Mouse (Mus musculus) intestine, embryonic 14.5 days (tissue): ENCODE data around the gene Ripply3. TPM values are rescaled to one million over a fixed set of nuclear protein-coding genes. Genes with fewer than 3 reads are reported as not detected.

ENCODE experiments used
- ATAC-seq: fragments of 200-750 bp; cut with Nextera tagmentation; replicated peaks from 2 replicates; pipeline ENCODE4 v1.8.0; 2017; ENCODE audit warnings: low read depth, moderate number of reproducible peaks, moderate TSS enrichment, moderate library complexity; ENCODE audit not compliant: low FRiP score, low TSS enrichment
- DNase-seq: peaks from one replicate; pipeline ENCODE4 v3.0.0-alpha.2; 2018; ENCODE audit warnings: low spot score
- H3K27ac ChIP-seq: fragments of 300-500 bp; sonication (generic); 2 replicates; pipeline ENCODE4 v1.5.1; 2014; ENCODE audit warnings: low read depth, mild to moderate bottlenecking, control low read depth
- H3K27me3 ChIP-seq: fragments of 300-500 bp; sonication (generic); replicated peaks from 2 replicates; pipeline ENCODE4 v1.6.1; 2014; ENCODE audit warnings: low read length, control low read depth; ENCODE audit not compliant: control insufficient read depth, insufficient read depth
- H3K36me3 ChIP-seq: fragments of 300-500 bp; sonication (generic); 2 replicates; pipeline ENCODE4 v1.6.1; 2014; ENCODE audit warnings: low read length, control low read depth; ENCODE audit not compliant: control insufficient read depth, insufficient read depth
- H3K4me1 ChIP-seq: fragments of 300-500 bp; sonication (generic); replicated peaks from 2 replicates; pipeline ENCODE4 v1.6.1; 2014; ENCODE audit warnings: low read length, control low read depth, mixed read lengths; ENCODE audit not compliant: control insufficient read depth, insufficient read depth
- H3K4me2 ChIP-seq: fragments of 300-500 bp; sonication (generic); 2 replicates; pipeline ENCODE4 v1.6.1; 2014; ENCODE audit warnings: low read length
- H3K4me3 ChIP-seq: fragments of 300-500 bp; sonication (generic); 2 replicates; pipeline ENCODE4 v1.5.1; 2014; ENCODE audit warnings: low read depth, low read length, control low read depth, mixed read lengths
- H3K9ac ChIP-seq: fragments of 300-500 bp; sonication (generic); 2 replicates; pipeline ENCODE4 v1.6.1; 2014; ENCODE audit warnings: mild to moderate bottlenecking, low read length
- H3K9me3 ChIP-seq: fragments of 300-500 bp; sonication (generic); 2 replicates; pipeline ENCODE4 v1.6.1; 2016; ENCODE audit warnings: low read length, control low read depth; ENCODE audit not compliant: control insufficient read depth
- WGBS: fragments of 180-500 bp; shearing (Covaris S2); extraction: QIAGEN DNeasy Blood & Tissue Kit; methylation state at CpG from one replicate; pipeline ENCODE4 v1.1.7; 2014; 5-methylcytosine and 5-hydroxymethylcytosine counted together
- polyA plus RNA-seq: library from polyadenylated mRNA; unstranded; fragments of >200 nt; fragmentation: Nextera tagmentation; extraction: Ambion mirVana; gene quantifications from 2 replicates; pipeline ENCODE4 v1.2.1, GENCODE M21; 2014

The Ripply3 gene
- polyA plus RNA-seq, 1 experiment from 2014 or later: 4.4 TPM

DNA sequence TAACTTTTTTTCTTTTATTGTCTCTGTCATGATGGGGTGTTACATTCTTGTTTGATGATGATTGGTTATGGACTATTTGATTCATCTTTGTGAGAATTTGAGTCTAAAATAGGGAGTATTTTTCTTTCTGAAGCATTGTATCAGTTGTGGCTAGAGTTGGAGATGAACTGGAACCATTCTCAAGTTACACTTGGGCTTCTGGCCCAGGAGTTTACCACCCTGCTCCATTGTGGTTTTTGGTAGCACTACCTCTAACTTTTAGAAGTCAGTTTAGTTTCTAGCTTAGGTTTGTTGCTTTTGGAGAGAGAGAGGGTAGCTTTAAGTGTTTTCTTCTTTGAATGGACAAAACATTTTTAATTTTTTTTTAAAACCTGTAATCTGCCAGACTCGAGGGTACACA, 51.2 kb downstream of the Ripply3 start:
- Histone ChIP-seq H3K4me3 (no peak overlapping the region), H3K27ac (no peak overlapping the region), H3K9me3 (no peaks in the 10 kb centered on the region), H3K27me3 (no peaks in the 10 kb centered on the region), H3K36me3 (no peaks in the 10 kb centered on the region), H3K9ac (no peak overlapping the region), H3K4me2 (no peak overlapping the region), H3K4me1 (peaks cover 2% of the 10 kb centered on the region)
- no peak for DNase-seq
- 73% methylated on average over 1 of the region's 1 CpGs for WGBS
- ATAC-seq: no peak

DNA sequence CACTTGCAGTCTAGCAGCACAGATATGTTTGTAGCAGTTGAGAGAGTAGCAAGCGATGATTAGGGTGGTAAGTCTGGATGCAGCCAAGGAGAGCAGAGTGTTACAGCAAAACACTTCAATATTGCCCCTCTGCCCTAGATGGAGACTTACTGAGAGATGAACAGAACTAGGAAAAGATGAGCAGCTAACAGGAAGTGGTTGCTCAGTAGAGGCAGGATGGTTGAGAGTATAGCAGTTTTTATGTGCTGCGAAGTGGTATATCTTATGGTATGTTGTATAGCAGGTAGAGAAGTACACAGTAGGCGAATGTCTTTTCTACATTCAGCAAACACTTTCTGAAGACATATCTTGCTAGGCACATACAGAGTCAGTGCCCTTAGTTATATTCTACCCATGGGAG, 55.1 kb downstream of the Ripply3 start:
- Histone ChIP-seq H3K4me1 (no peaks in the 10 kb centered on the region), H3K9ac (no peak overlapping the region), H3K27ac (no peak overlapping the region), H3K4me2 (no peak overlapping the region), H3K9me3 (no peaks in the 10 kb centered on the region), H3K27me3 (no peaks in the 10 kb centered on the region), H3K36me3 (peaks cover 21% of the 10 kb centered on the region), H3K4me3 (no peak overlapping the region)
- 97% methylated on average over 3 of the region's 3 CpGs for WGBS
- ATAC-seq (no peak), DNase-seq (no peak)

Other genes with a start within 250 kb of the Ripply3 start
- gene Sim2, start 243.5 kb upstream of the Ripply3 start, polyA plus RNA-seq: not detected in 2 replicates
- 8.9 and 10.1 TPM in 2 replicates for gene Hlcs, start 14.8 kb upstream of the Ripply3 start, polyA plus RNA-seq
- gene Ttc3, start 42.2 kb downstream of the Ripply3 start, polyA plus RNA-seq: 229 and 266 TPM in 2 replicates
- gene Pigp, start 43.4 kb downstream of the Ripply3 start, polyA plus RNA-seq: 90.3 and 92.5 TPM in 2 replicates
- 52.5 and 57.6 TPM in 2 replicates for gene Vps26c, start 198.4 kb downstream of the Ripply3 start, polyA plus RNA-seq
- 11.5 and 13.5 TPM in 2 replicates for gene Dyrk1a, start 241.6 kb downstream of the Ripply3 start, polyA plus RNA-seq